Mouse (Mus musculus) A20 (cell line): ENCODE measurements around the gene Zdhhc18.

Experiments used
- DNase-seq: peaks from one replicate; pipeline ENCODE4 v3.0.0-alpha.2; 2011; ENCODE audit warnings: low read depth, low spot score

The Zdhhc18 gene

DNA sequence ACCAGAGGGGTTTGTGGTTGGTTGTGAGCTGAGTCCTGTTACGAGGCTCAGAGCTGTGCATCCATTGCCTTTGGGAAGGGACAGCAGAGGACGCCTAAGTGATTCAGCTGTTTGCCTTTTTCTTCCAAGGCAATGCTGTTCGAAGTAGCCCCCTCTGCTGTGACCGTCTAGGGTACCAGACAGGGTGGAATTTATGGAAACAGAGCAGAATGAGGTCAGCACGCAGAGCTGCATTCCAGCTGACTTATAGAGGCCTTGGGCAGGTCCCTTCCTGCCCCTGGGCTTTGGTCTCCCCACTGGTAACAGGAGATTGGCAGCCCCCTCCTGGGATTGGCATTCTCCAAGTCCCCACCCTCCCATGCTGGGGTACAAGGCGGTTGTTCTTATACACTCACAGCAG lies 45.1 kb downstream of the Zdhhc18 start:
- DNase-seq = no peak

DNA sequence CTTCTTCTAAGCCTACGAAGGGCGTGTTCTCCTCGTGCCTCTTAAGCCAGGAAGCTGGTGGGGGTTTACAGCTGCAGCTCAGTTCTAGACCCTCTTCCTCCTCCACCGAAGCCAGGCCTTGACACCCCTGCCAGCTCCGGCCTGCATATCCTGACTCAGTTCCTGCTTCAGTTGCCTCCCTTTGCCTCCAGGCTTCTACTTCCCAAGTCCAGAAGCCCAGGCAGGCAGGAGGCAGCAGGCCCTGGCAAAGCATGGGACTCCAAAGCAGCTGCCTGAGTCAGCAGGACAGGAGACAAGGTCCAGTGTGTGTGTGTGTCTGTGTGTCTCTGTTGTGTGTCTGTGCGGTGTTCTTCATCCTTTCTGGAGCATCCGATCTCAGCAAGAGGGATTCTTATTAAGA lies 45.8 kb downstream of the Zdhhc18 start:
- no peak for DNase-seq

DNA sequence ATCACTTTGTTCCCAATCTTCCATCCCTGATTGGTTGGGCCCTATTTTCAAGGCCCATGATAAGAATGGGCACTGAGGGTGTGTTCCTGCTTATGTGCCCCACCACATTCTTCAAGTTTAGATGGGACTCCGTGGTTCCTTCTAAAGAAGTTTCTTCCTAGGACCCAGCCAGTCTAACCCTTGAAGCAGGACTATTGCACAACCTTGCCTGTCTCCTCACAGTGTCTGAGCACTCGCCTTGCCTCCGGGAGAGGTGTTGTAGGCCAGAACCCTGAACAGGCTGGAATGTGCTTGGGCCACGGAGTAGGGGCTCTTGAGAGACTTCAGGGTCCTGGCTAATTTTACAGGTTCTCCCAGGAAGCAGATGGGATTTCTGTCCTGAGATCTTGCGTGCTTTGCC lies 46.9 kb downstream of the Zdhhc18 start:
- DNase-seq = no peak

DNA sequence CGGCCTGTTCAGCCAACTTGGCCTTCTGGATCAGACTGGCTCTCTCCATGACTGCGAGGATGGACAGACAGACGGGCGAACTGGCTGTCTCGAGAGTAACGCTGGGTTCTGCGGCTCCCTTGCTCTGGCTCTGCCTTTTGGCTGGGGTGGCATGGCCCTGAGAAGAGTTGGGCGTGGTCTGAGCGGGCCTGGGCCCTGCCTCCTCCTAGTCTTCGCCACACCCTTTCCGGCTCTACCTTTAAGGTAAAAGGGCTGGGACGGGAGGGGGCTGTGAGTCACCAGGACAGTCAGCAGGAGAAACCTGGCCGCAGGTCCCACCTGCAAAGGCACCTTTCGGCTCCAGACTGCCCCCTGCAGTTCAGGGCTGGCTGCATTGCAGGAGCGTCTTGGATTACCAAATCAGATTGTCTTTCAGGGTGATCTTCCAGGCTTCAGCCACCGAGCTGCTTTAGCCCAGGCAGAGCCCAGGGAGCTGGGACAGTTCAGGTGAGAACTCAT lies 48.2 kb downstream of the Zdhhc18 start, which contains the start of gene Sfn:
TSS of gene Sfn (minus strand) at position 448 of the 498 bp plus-strand sequence.
- DNase-seq = peak; percentile 42

DNA sequence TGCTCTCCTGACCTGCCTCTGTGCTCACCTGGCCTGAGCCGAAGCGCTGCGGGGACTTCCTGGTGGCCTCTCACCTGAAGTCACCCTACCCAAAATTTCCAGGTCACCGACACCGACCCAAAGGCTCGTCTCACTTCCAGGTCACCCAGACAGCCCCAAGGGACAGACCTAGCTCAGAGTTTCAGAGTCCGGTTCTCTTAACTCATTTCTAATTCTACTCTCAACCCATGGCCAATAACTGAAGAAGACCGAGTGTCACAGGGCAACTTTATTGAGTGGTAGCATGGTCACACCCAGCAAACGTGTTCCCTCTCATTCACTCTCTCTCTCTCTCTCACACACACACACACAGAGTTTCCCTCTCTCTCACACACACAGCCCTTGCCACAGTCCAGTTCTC lies 49.6 kb downstream of the Zdhhc18 start:
- DNase-seq = no peak

DNA sequence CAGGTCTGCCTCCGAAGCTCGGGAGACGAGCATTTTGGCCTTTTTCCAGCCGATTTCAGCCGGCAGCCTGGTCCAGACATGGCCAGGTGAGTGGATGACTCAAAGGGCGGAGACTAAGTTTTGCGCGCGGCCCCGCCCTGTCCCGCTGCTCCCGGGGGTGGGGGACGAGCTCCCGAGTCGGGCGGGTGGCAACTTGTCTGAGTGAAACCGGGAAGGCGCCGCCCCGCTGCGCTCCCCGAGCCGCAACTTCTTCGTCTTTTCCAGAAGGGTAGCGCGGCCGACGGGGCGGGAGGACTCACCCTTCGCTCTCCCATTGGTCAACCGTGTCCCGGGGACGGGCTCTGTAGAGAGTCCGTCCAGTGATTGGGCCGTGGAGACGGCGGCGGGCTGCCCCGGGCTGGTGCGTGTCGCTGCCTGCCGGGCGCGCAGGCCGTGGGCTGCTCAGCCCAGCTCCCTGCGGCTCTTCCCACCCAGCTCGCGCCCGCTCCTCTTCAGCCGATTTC lies 50.3 kb downstream of the Zdhhc18 start:
- peak; percentile 88 for DNase-seq

DNA sequence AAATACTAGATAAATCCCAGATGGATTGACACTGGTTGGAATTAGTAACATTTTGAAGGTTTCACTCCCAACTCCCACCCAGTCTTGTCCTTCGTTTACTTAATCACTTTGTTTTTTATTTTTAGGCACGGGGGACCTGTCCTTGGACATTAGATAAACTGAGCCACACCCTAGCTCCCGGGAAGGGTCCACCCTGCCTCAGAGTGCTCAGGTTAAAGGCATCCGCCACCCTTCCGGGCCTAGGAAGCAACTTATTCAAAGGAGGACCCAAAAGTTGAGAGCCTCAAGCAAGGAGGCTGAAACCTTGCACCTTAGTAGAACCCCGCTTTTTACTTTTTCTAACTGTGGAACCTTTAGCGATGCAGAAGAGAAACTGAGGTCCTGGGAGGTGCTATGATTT lies 50.8 kb downstream of the Zdhhc18 start:
- DNase-seq = no peak

DNA sequence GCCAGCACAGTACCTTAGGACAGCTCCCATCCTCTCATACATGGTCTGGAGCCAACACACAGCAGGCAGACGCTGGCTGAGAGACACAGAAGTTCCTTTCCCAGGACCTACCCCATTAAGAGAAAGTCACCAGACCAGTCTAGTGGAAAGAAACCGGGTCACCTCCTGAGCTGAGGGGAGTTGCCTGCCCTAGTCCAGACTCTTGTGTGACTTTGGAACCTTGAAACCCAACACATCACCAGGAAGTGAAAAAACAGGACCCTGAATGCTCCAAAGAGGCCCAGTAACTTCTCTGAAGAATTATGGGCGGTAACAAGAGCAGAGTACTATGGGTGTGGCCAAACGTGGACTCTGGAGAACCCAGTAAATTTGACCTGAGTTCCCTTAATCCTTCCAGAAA lies 51.3 kb downstream of the Zdhhc18 start:
- DNase-seq = no peak

DNA sequence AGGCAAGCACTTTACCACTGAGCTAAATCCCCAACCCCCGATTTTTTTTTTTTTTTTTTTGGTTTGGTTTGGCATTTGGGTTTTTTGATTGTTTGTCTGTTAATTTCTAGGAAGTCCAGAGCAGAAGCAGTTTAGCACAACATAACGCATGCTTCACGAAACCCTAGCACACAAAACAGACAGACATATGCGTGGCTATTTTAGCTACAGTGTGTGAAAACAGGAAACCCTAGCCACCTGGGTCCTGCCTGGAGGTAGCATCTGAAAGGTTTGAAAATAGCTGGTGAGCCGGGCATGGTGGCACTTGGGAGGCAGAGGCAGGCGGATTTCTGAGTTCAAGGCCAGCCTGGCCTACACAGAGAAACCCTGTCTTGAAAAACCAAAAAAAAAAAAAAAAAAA lies 53.9 kb downstream of the Zdhhc18 start:
- DNase-seq = peak; percentile 55

DNA sequence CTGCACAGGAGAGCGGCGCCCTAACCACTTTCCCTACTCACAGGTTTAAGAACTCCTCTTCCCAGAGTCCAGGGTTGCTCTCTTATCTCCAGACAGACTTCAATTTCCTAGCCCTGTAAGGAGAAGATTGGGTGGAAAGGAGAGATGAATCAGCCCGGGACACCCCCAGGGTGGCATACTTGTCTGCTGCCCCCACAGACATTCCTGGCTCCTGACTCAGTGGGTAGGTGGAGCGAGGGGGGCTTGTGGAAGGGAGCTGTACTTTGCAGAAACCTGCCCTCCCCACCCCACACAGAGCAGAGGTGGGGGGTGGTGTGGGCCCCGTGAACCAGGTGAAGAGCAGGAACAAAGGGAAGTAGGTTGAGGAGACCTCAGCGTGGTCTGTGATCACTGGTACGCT lies 54.4 kb downstream of the Zdhhc18 start:
- DNase-seq = peak; percentile 50

DNA sequence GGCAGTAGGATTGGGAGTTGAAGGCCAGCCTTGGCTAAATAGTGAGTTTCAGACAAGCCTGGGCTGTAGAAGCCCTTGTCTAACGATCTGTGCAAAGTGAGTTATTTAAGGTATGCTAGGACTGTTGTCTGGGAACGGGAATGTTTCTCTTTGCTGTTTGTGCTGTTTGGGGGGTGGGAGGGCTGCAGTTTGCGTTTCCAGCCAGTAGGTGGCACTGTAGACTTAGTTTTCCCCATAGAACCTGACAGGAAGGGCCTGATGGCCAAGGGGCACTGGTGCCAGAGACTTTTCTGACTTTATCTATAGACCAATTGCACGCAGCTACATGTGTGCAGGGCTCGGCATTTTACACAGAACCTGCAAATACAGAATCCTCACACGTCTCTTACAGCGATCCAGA lies 57.4 kb downstream of the Zdhhc18 start:
- DNase-seq = peak; percentile 48

DNA sequence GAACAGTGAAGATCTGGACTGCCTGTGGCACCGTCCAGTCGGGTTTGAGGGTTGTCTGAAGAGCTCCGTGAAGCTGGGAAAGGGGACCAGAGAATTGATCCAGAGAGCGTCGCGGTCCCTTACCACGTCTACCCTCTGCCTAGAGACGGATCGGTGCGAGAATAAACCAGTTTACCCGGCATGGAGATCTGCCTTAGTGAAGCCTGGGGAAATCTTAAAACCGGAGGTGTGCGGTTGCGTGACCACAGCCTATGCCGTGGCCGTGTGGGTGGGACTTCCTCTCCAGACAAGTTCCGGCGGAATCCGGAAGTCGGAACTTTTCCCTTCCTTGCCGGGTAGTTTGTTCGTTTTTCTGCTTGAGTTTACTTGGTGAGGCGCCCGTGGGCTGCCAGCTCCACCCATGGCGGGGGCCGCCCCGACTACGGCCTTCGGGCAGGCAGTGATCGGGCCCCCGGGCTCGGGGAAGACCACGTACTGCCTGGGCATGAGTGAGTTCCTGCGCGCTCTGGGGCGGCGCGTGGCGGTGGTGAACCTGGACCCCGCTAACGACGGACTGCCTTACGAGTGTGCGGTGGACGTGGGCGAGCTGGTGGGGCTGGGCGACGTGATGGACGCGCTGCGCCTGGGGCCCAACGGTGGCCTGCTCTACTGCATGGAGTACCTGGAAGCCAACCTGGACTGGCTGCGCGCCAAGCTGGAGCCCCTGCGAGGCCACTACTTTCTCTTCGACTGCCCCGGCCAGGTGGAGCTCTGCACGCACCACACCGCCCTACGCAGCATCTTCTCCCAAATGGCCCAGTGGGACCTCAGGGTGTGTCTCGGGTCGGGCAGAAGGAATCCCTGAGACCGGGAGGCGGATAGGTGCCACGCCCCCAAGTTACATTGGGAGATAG lies 65.6 kb downstream of the Zdhhc18 start, which contains the start of gene Gpn2:
TSS of gene Gpn2 (plus strand) at position 304 of the 893 bp plus-strand sequence.
- DNase-seq = peak; percentile 91

DNA sequence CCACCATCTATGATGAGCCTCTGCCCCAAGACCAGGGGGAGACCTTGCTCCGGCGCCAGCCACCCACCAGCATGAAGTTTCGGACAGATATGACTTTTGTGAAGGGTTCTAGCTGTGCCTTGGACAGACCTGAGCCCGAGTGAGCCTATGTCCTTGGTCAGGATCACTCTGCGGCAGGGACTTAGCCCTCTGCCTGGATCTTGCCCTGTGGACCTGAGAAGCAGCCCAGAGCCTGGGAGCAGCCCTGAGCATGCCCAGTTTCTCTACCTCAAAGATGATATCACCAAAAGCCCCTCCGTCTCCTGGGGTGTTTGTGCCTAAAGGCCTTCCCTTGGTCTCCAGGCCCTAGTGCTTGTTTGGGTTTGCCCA lies 66.3 kb downstream of the Zdhhc18 start:
- DNase-seq = no peak

DNA sequence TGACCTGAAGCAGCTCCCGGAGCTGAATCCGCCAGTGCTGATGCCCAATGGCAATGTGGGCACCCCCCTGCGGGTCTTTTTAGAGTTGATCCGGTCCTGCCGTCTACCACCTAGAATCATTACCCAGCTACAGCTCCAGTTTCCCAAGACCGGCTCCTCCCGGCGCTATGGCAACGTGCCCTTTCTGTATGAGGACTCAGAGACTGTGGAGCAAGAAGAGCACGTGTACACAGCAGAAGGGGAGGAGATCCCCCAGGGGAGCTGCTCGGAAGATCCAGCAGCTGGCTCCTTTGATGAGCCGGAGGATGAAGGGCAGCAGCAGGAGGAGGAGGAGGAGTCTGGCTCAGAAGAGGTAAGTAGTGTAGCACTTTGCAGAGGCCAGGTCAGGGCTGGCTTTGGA lies 72.0 kb downstream of the Zdhhc18 start:
- DNase-seq = no peak

DNA sequence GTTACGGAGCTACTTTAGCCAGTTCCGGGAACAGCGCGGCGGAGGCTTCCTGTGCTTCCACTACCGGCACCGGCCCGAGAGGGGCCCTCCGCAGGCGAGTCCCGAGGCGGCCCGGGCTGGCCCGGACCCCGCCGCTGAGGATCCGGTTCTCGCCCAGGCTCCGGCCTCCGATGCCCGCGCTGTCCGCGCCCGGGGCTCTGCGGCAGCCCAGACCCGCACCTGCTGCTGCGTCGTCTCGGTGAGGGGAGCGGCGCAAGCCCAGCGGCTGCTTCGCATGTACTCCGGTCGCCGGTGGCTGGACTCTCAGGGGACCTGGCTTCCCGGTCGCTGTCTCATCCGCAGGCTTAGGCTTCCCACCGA lies 75.1 kb downstream of the Zdhhc18 start:
- DNase-seq = no peak

DNA sequence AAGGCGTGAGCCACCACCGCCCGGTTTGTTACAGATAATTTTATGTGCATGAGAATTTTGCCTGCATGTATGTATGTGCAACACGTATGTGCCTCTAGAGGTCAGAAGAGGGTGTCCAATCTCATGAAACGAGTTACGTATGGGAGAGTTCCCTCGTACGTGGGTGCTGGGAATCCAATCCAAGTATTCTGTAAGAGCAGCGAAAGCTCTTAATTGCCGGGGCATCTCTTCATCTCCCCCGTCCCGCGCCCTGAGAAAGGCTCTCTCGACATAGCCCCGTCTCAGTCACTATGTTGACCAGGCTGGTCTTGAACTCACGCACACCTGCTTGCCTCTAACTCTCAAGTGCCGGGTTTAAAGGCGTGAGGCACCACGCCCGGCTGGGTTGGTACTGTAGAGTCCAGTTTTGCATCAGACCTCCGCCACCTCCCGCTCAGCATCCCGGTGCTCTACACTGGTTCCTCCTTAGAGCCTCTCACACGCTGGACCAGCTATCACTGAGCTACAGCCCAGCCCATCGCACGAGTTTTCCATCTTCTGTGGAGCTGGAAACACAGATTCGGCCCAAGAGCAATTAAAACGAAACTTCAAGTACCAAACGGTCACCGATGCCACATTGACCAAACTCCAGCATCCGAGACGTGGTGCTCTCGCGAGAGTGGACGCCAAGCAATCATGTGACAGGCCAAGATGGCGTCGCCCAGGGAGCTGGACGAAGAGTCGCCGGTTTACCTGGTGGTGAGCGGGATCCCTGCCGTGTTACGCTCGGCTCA lies 75.7 kb downstream of the Zdhhc18 start, which contains the start of gene Gpatch3:
TSS of gene Gpatch3 (plus strand) at position 676 of the 773 bp plus-strand sequence.
- peak; percentile 92 for DNase-seq

DNA sequence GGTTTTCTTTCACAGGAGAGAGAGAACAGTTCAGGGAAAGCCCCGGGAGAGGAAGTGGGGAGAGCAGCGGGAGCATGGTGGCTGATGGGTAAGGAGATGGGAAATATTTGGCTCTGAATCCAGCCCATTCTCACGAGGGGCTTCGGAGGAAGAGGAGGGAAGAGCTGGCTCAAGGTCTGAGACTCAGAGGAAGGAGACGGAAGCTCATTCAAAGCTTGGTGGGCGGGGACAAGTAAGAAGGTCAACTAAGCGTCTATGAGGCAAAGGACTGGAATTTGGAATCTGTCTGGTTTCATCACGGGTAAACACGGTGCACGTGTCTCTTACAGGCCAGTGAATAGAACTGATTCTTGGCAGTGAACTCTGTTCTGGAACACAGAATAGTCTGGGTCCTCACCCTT lies 79.9 kb downstream of the Zdhhc18 start:
- peak; percentile 65 for DNase-seq

DNA sequence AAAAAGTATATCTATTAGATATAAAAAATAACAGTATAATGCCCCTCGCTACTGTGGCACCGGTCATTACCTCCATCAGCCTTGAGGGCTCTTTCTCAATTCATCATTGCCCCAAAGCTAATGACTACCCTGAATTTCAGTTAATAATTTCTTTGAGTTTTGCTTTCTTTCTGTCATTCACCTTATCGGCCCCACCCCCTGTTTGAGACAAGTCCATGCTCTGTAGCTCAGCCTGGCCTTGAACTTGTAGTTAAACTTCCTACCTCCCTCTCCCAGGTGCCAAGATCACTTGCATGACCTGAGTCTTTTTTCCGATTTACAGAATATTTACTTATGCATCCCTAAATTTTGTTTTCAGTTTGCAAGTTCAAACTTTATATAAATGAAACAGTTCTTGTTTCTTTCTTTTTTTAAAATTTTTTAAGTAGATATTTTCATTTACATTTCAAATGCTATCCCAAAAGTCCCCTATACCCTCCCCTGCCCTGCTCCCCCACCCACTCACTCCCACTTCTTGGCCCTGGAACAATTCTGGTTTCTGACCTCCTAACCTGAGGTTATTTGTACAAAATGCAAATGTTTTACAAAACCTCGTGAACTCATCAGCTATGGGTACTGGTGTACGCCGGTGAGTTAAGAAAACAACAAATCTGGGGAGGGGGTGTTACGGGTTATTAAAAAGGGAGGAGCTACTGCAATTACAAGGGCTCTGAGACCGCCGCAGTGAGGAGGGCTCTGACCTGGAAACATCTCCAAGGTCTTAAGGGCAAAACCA lies 80.5 kb downstream of the Zdhhc18 start:
- DNase-seq = no peak

DNA sequence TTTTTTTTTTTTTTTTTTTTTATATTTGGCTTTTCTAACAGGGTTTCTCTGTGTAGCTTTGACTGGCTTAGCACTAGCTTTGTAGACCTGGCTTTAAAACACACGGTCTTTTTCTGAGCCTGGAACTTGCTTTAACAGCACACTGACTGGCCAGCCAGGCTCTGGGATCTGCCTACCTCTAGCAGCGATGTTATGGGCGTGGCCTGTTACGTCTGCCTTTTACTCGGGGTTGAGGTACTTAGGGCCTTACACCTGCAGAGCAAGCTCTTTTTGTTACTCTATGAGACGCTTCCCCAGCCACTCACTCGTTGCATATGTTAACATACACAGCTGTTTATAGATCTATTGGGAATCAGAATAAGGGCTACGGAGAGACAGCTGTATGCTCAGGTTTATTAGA lies 82.7 kb downstream of the Zdhhc18 start:
- DNase-seq = no peak

DNA sequence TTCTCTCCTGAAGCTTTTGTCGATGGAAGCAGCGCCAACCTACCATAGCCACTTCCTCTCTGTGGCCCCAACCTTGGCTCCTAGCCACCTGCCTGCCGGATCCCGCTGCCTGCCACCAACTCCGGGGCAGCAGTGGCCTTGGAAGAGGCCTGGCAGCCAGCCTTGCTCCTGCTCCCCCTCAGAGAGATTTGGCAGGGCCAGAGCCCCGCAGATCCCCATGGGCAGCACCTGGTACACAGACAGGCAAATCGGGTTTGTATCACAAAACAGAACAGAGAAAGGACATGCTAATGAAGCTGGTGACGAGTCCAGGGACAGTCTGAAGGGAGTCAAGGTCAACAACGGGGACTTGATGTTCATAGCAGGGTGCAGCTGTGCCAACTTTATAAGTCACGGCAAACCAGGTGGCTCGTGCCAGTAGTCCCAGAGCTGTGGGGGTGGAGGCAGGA lies 86.8 kb downstream of the Zdhhc18 start:
- DNase-seq = no peak

DNA sequence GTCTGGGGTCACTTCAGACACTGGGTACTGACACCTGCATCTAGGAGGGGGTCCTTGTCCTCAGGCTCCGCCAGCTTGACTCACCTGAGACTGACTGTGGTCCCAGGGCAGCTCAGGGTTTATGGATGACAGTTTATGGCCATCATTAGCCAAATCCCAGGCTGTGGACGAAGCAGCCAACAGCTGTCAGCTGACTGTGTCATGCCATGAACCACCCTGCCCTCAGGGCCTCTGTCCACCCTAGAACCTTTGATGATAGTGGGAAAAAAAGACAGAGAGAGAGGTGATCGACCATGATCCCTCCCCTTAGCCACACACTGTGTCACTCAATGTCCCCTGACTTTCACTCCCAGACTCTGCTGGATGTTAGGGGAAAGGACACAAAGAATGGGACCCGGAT lies 88.3 kb downstream of the Zdhhc18 start:
- DNase-seq = no peak
